Mouse (Mus musculus) liver, adult (tissue): ENCODE data around the gene Traf2.

Experiments used
- GATA4 ChIP-seq: IDR thresholded peaks from 2 replicates; pipeline ENCODE4 v1.6.1; 2014; ENCODE audit warnings: mild to moderate bottlenecking, low read length; ENCODE audit not compliant: insufficient replicate concordance

Traf2 gene

GRCm38 (mm10) chr2:25560551-25560950 lies 13.8 kb upstream of the Traf2 start:
- TF ChIP-seq GATA4 = no peak

- no peak for TF ChIP-seq GATA4
Measured at GRCm38 (mm10) chr2:25558774-25559173, 12.0 kb upstream of the Traf2 start.

- no peak for TF ChIP-seq GATA4
Measured at GRCm38 (mm10) chr2:25557964-25558360, 11.2 kb upstream of the Traf2 start.

GRCm38 (mm10) chr2:25557221-25557963 lies 10.7 kb upstream of the Traf2 start, which contains the start of gene Edf1:
TSS of gene Edf1 (plus strand) at chr2:25557847.
- TF ChIP-seq GATA4 = no peak

GRCm38 (mm10) chr2:25556296-25556695 lies 9.6 kb upstream of the Traf2 start:
- TF ChIP-seq GATA4 = no peak

GRCm38 (mm10) chr2:25551186-25551585 lies 4.4 kb upstream of the Traf2 start:
- no peak for TF ChIP-seq GATA4

- no peak for TF ChIP-seq GATA4
Measured at GRCm38 (mm10) chr2:25549021-25549991, 2.6 kb upstream of the Traf2 start.

GRCm38 (mm10) chr2:25545996-25546810 lies 537 bp downstream of the Traf2 start:
- no peak; the same call in 1 of the 2 replicates for TF ChIP-seq GATA4

- no peak for TF ChIP-seq GATA4
Measured at GRCm38 (mm10) chr2:25541644-25542367, 4.9 kb downstream of the Traf2 start.

GRCm38 (mm10) chr2:25540541-25540948 lies 6.2 kb downstream of the Traf2 start:
- TF ChIP-seq GATA4 = no peak

GRCm38 (mm10) chr2:25536531-25536930 lies 10.2 kb downstream of the Traf2 start:
- no peak for TF ChIP-seq GATA4

- no peak for TF ChIP-seq GATA4
Measured at GRCm38 (mm10) chr2:25534866-25535182, 11.9 kb downstream of the Traf2 start.

- TF ChIP-seq GATA4 = peak; percentile 63; the same call in 1 of the 2 replicates
Measured at GRCm38 (mm10) chr2:25534178-25534865, 12.4 kb downstream of the Traf2 start.

- no peak for TF ChIP-seq GATA4
Measured at GRCm38 (mm10) chr2:25533707-25534106, 13.0 kb downstream of the Traf2 start.
